Mouse (Mus musculus): ENCODE measurements at regions not wholly inside any gene's neighbourhood (a gene's known extent, or its start where the extent isn't known, plus 50 kb on each side); places are given as distances from the start of the nearest gene placed in this dataset.

- no peak for DNase-seq (ENCODE audit: low spot score)
- Histone ChIP-seq H3K9me3 (ENCODE audit: control insufficient read depth, low read length) (no peaks in the 10 kb centered on the region), H3K4me2 (replicated peaks; ENCODE audit: low read depth, low read length) (no peak overlapping the region), H3K36me3 (ENCODE audit: control insufficient read depth, insufficient read depth, low read length) (no peaks in the 10 kb centered on the region), H3K4me3 (ENCODE audit: low read depth, low read length) (no peak overlapping the region), H3K27ac (ENCODE audit: low read depth, low read length) (no peak overlapping the region), H3K9ac (ENCODE audit: low read depth, low read length) (no peak overlapping the region), H3K4me1 (replicated peaks; ENCODE audit: control insufficient read depth, insufficient read depth, low read length) (no peaks in the 10 kb centered on the region), H3K27me3 (ENCODE audit: control insufficient read depth, insufficient read depth, low read length) (no peaks in the 10 kb centered on the region)
- 85% methylated on average over 6 of the region's 6 CpGs for WGBS
- ATAC-seq (ENCODE audit: low FRiP score): no peak
Observed at GRCm38 (mm10) chr16:5452971-5453370, 197.2 kb upstream of the Eef2kmt start.

- DNase-seq (ENCODE audit: low spot score) (no peak), ATAC-seq (ENCODE audit: low FRiP score) (no peak)
- no peak overlapping the region for H3K4me2 ChIP-seq (replicated peaks; ENCODE audit: low read depth, low read length)
- no peaks in the 10 kb centered on the region for H3K4me1 ChIP-seq (replicated peaks; ENCODE audit: control insufficient read depth, insufficient read depth, low read length)
- H3K9me3 ChIP-seq (ENCODE audit: control insufficient read depth, low read length): no peaks in the 10 kb centered on the region
- H3K9ac ChIP-seq (ENCODE audit: low read depth, low read length): no peak overlapping the region
- 68% methylated on average over 6 of the region's 6 CpGs for WGBS
- H3K27me3 ChIP-seq (ENCODE audit: control insufficient read depth, insufficient read depth, low read length): no peaks in the 10 kb centered on the region
- no peak overlapping the region for H3K4me3 ChIP-seq (ENCODE audit: low read depth, low read length)
- H3K27ac ChIP-seq (ENCODE audit: low read depth, low read length): no peak overlapping the region
- H3K36me3 ChIP-seq (ENCODE audit: control insufficient read depth, insufficient read depth, low read length): no peaks in the 10 kb centered on the region
Observed at GRCm38 (mm10) chr16:5445776-5446175, 190.0 kb upstream of the Eef2kmt start.

GRCm38 (mm10) chr16:5444785-5445184 lies 189.0 kb upstream of the Eef2kmt start:
- Histone ChIP-seq H3K9ac (ENCODE audit: low read depth, low read length) (no peak overlapping the region), H3K36me3 (ENCODE audit: control insufficient read depth, insufficient read depth, low read length) (no peaks in the 10 kb centered on the region), H3K9me3 (ENCODE audit: control insufficient read depth, low read length) (no peaks in the 10 kb centered on the region), H3K27ac (ENCODE audit: low read depth, low read length) (no peak overlapping the region), H3K27me3 (ENCODE audit: control insufficient read depth, insufficient read depth, low read length) (no peaks in the 10 kb centered on the region), H3K4me3 (ENCODE audit: low read depth, low read length) (no peak overlapping the region), H3K4me2 (replicated peaks; ENCODE audit: low read depth, low read length) (no peak overlapping the region), H3K4me1 (replicated peaks; ENCODE audit: control insufficient read depth, insufficient read depth, low read length) (no peaks in the 10 kb centered on the region)
- DNase-seq (ENCODE audit: low spot score) (no peak), ATAC-seq (ENCODE audit: low FRiP score) (no peak)
- 67% methylated on average over 2 of the region's 2 CpGs for WGBS

DNA sequence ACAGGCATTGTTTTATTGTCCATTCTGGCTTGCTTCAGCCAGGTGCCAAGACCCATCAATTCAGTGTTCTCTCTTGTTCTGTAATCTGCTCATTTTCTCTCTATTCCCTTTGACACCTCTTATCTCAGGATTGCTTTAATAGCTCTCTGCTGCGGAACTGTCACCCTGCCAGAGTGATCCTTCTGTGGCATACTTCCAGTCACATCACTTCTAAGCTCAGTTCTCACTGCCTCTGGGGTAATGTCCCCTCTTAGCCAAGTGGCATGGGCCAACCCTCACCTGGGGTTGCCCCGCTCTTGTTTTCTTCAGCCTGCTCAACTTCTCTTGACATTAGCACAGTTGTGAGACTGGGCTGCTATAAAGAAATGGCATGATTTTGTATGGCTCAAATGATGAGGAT lies 183.9 kb upstream of the Eef2kmt start:
- 91% methylated on average over 2 of the region's 2 CpGs for WGBS
- H3K4me1 ChIP-seq (replicated peaks; ENCODE audit: control insufficient read depth, insufficient read depth, low read length): no peaks in the 10 kb centered on the region
- ATAC-seq (ENCODE audit: low FRiP score): no peak
- H3K27ac ChIP-seq (ENCODE audit: low read depth, low read length): no peak overlapping the region
- H3K9me3 ChIP-seq (ENCODE audit: control insufficient read depth, low read length): no peaks in the 10 kb centered on the region
- no peak overlapping the region for H3K4me2 ChIP-seq (replicated peaks; ENCODE audit: low read depth, low read length)
- no peak overlapping the region for H3K9ac ChIP-seq (ENCODE audit: low read depth, low read length)
- H3K27me3 ChIP-seq (ENCODE audit: control insufficient read depth, insufficient read depth, low read length): no peaks in the 10 kb centered on the region
- no peaks in the 10 kb centered on the region for H3K36me3 ChIP-seq (ENCODE audit: control insufficient read depth, insufficient read depth, low read length)
- DNase-seq (ENCODE audit: low spot score): no peak
- no peak overlapping the region for H3K4me3 ChIP-seq (ENCODE audit: low read depth, low read length)

- DNase-seq (ENCODE audit: low spot score): no peak
- Histone ChIP-seq H3K4me2 (replicated peaks; ENCODE audit: low read depth, low read length) (no peak overlapping the region), H3K36me3 (ENCODE audit: control insufficient read depth, insufficient read depth, low read length) (no peaks in the 10 kb centered on the region), H3K9ac (ENCODE audit: low read depth, low read length) (no peak overlapping the region), H3K27ac (ENCODE audit: low read depth, low read length) (no peak overlapping the region), H3K27me3 (ENCODE audit: control insufficient read depth, insufficient read depth, low read length) (no peaks in the 10 kb centered on the region), H3K9me3 (ENCODE audit: control insufficient read depth, low read length) (no peaks in the 10 kb centered on the region), H3K4me3 (ENCODE audit: low read depth, low read length) (no peak overlapping the region), H3K4me1 (replicated peaks; ENCODE audit: control insufficient read depth, insufficient read depth, low read length) (no peaks in the 10 kb centered on the region)
- 83% methylated on average over 2 of the region's 2 CpGs for WGBS
- ATAC-seq (ENCODE audit: low FRiP score): no peak
Observed at GRCm38 (mm10) chr16:5438405-5438804, 182.6 kb upstream of the Eef2kmt start.

GRCm38 (mm10) chr16:5431689-5432088 lies 175.9 kb upstream of the Eef2kmt start:
- ATAC-seq (ENCODE audit: low FRiP score) (no peak), DNase-seq (ENCODE audit: low spot score) (no peak)
- no peaks in the 10 kb centered on the region for H3K36me3 ChIP-seq (ENCODE audit: control insufficient read depth, insufficient read depth, low read length)
- 90% methylated on average over 5 of the region's 5 CpGs for WGBS
- no peaks in the 10 kb centered on the region for H3K4me1 ChIP-seq (replicated peaks; ENCODE audit: control insufficient read depth, insufficient read depth, low read length)
- H3K4me2 ChIP-seq (replicated peaks; ENCODE audit: low read depth, low read length): no peak overlapping the region
- no peak overlapping the region for H3K27ac ChIP-seq (ENCODE audit: low read depth, low read length)
- no peaks in the 10 kb centered on the region for H3K27me3 ChIP-seq (ENCODE audit: control insufficient read depth, insufficient read depth, low read length)
- no peak overlapping the region for H3K4me3 ChIP-seq (ENCODE audit: low read depth, low read length)
- no peaks in the 10 kb centered on the region for H3K9me3 ChIP-seq (ENCODE audit: control insufficient read depth, low read length)
- H3K9ac ChIP-seq (ENCODE audit: low read depth, low read length): no peak overlapping the region

GRCm38 (mm10) chr16:5431111-5431510 lies 175.3 kb upstream of the Eef2kmt start:
- H3K4me1 ChIP-seq (replicated peaks; ENCODE audit: control insufficient read depth, insufficient read depth, low read length): no peaks in the 10 kb centered on the region
- H3K4me3 ChIP-seq (ENCODE audit: low read depth, low read length): no peak overlapping the region
- H3K27me3 ChIP-seq (ENCODE audit: control insufficient read depth, insufficient read depth, low read length): no peaks in the 10 kb centered on the region
- WGBS: 85% methylated on average over 3 of the region's 3 CpGs
- no peak for DNase-seq (ENCODE audit: low spot score)
- no peak overlapping the region for H3K4me2 ChIP-seq (replicated peaks; ENCODE audit: low read depth, low read length)
- H3K27ac ChIP-seq (ENCODE audit: low read depth, low read length): no peak overlapping the region
- no peak for ATAC-seq (ENCODE audit: low FRiP score)
- no peaks in the 10 kb centered on the region for H3K36me3 ChIP-seq (ENCODE audit: control insufficient read depth, insufficient read depth, low read length)
- H3K9ac ChIP-seq (ENCODE audit: low read depth, low read length): no peak overlapping the region
- no peaks in the 10 kb centered on the region for H3K9me3 ChIP-seq (ENCODE audit: control insufficient read depth, low read length)

GRCm38 (mm10) chr16:5429466-5429865 lies 173.7 kb upstream of the Eef2kmt start:
- H3K4me1 ChIP-seq (replicated peaks; ENCODE audit: control insufficient read depth, insufficient read depth, low read length): no peaks in the 10 kb centered on the region
- no peaks in the 10 kb centered on the region for H3K9me3 ChIP-seq (ENCODE audit: control insufficient read depth, low read length)
- H3K27me3 ChIP-seq (ENCODE audit: control insufficient read depth, insufficient read depth, low read length): no peaks in the 10 kb centered on the region
- 75% methylated on average over 2 of the region's 2 CpGs for WGBS
- no peak overlapping the region for H3K27ac ChIP-seq (ENCODE audit: low read depth, low read length)
- DNase-seq (ENCODE audit: low spot score) (no peak), ATAC-seq (ENCODE audit: low FRiP score) (no peak)
- H3K4me2 ChIP-seq (replicated peaks; ENCODE audit: low read depth, low read length): no peak overlapping the region
- H3K36me3 ChIP-seq (ENCODE audit: control insufficient read depth, insufficient read depth, low read length): no peaks in the 10 kb centered on the region
- no peak overlapping the region for H3K4me3 ChIP-seq (ENCODE audit: low read depth, low read length)
- no peak overlapping the region for H3K9ac ChIP-seq (ENCODE audit: low read depth, low read length)

- no peaks in the 10 kb centered on the region for H3K27me3 ChIP-seq (ENCODE audit: control insufficient read depth, insufficient read depth, low read length)
- H3K36me3 ChIP-seq (ENCODE audit: control insufficient read depth, insufficient read depth, low read length): no peaks in the 10 kb centered on the region
- H3K27ac ChIP-seq (ENCODE audit: low read depth, low read length): no peak overlapping the region
- DNase-seq (ENCODE audit: low spot score) (no peak), ATAC-seq (ENCODE audit: low FRiP score) (no peak)
- H3K4me1 ChIP-seq (replicated peaks; ENCODE audit: control insufficient read depth, insufficient read depth, low read length): no peaks in the 10 kb centered on the region
- no peaks in the 10 kb centered on the region for H3K9me3 ChIP-seq (ENCODE audit: control insufficient read depth, low read length)
- H3K4me3 ChIP-seq (ENCODE audit: low read depth, low read length): no peak overlapping the region
- 85% methylated on average over 2 of the region's 2 CpGs for WGBS
- no peak overlapping the region for H3K9ac ChIP-seq (ENCODE audit: low read depth, low read length)
- H3K4me2 ChIP-seq (replicated peaks; ENCODE audit: low read depth, low read length): no peak overlapping the region
Observed at GRCm38 (mm10) chr16:5425908-5426307, 170.1 kb upstream of the Eef2kmt start.

Data from hindbrain, embryonic 11.5 days (tissue).